Mouse (Mus musculus) hindbrain, embryonic 12.5 days (tissue): Measurements from ENCODE around the gene Krt76. TPM values are rescaled to one million over a fixed set of nuclear protein-coding genes. Genes with fewer than 3 reads are reported as not detected.

Experiments
- ATAC-seq: fragments of 200-750 bp; cut with Nextera tagmentation; 2 replicates; pipeline ENCODE4 v1.8.0; 2017; ENCODE audit warnings: moderate TSS enrichment; ENCODE audit not compliant: low FRiP score
- H3K27ac ChIP-seq: fragments of 300-500 bp; sonication (generic); 2 replicates; pipeline ENCODE4 v1.5.1; 2016; ENCODE audit warnings: mild to moderate bottlenecking
- H3K27me3 ChIP-seq: fragments of 300-500 bp; sonication (generic); 2 replicates; pipeline ENCODE4 v1.6.1; 2016; ENCODE audit warnings: mild to moderate bottlenecking
- H3K36me3 ChIP-seq: fragments of 300-500 bp; sonication (generic); 2 replicates; pipeline ENCODE4 v1.6.1; 2016; ENCODE audit warnings: mild to moderate bottlenecking
- H3K4me1 ChIP-seq: fragments of 300-500 bp; sonication (generic); 2 replicates; pipeline ENCODE4 v1.6.1; 2016
- H3K4me2 ChIP-seq: fragments of 300-500 bp; sonication (generic); replicated peaks from 2 replicates; pipeline ENCODE4 v1.6.1; 2016; ENCODE audit warnings: mild to moderate bottlenecking
- H3K4me3 ChIP-seq: fragments of 300-500 bp; sonication (generic); 2 replicates; pipeline ENCODE4 v1.5.1; 2016; ENCODE audit warnings: mild to moderate bottlenecking
- H3K9ac ChIP-seq: fragments of 300-500 bp; sonication (generic); 2 replicates; pipeline ENCODE4 v1.6.1; 2016; ENCODE audit warnings: mild to moderate bottlenecking, moderate library complexity
- H3K9me3 ChIP-seq: fragments of 300-500 bp; sonication (generic); replicated peaks from 2 replicates; pipeline ENCODE4 v1.6.1; 2016; ENCODE audit warnings: mild to moderate bottlenecking
- WGBS: fragments of 180-500 bp; shearing (Covaris S2); methylation state at CpG from one replicate; pipeline ENCODE4 v1.1.7; 2016; 5-methylcytosine and 5-hydroxymethylcytosine counted together
- polyA plus RNA-seq: library from polyadenylated mRNA; unstranded; fragments of >200 nt; fragmentation: Nextera tagmentation; extraction: Ambion mirVana; gene quantifications from 2 replicates; pipeline ENCODE4 v1.2.1, GENCODE M21; 2016

Gene Krt76
- not detected in 2 replicates for polyA plus RNA-seq

DNA sequence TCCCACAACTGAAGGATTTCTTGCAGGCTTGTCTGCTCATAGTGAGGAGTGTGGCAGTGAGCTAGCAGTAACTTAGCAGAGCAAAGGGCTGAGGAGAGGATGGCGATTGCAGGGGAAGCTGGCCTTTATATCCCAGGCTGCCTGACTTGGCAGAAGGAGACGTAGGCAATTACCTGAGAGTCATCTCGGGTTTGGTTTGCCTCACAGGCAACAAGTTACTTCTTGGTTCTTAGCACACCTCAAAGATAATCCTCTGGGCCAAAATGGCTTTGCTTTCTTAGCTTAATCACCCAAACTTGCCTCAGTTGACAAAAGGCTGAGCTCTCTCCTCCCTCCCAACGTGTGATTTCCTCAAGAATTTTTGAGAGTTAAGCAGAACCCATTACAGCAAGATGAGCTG is at the start of gene Krt76:
Gene Krt76, minus strand, starts transcription at position 101 of the 400 bp plus-strand sequence.
- ATAC-seq: no peak
- Histone ChIP-seq H3K4me2 (no peak within 1 kb of the TSS), H3K4me1 (no peaks in the 10 kb centered on the region), H3K9me3 (no peaks in the 10 kb centered on the region), H3K4me3 (no peak within 1 kb of the TSS), H3K27me3 (no peaks in the 10 kb centered on the region), H3K36me3 (no peaks in the 10 kb centered on the region), H3K9ac (no peak within 1 kb of the TSS), H3K27ac (no peak within 1 kb of the TSS)
- 69% methylated on average over 4 of the region's 4 CpGs for WGBS

DNA sequence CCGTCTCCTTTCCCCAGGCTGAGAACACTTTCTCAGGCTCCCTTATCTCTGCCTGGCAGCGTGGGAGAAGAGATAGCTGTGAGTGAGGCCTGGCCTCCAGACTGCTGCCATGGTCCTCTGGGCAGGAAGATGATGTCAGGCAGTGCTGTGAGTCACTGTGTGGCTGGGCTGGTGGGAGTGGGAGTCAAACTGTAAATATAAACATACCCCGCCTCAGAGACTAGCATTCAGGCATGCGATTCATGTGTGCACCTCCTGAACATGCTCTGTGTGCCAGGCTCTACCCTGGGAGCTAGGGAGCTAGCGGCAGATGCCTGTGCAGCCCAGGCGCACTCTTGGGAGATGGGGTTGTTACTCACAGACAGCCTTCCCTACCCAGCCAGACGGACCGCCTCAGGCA is 49.2 kb upstream of the Krt76 start:
- no peak overlapping the region for H3K4me2 ChIP-seq
- H3K9me3 ChIP-seq: no peaks in the 10 kb centered on the region
- no peak overlapping the region for H3K27ac ChIP-seq
- ATAC-seq: no peak
- H3K4me3 ChIP-seq: no peak overlapping the region
- H3K27me3 ChIP-seq: peaks cover 2% of the 10 kb centered on the region; the same call in 1 of the 2 replicates
- no peak overlapping the region for H3K9ac ChIP-seq
- H3K4me1 ChIP-seq: 0 out of 2 replicates have a peak, but pooled peaks cover 5% of the 10 kb centered on the region
- H3K36me3 ChIP-seq: no peaks in the 10 kb centered on the region
- 64% methylated on average over 8 of the region's 8 CpGs for WGBS

DNA sequence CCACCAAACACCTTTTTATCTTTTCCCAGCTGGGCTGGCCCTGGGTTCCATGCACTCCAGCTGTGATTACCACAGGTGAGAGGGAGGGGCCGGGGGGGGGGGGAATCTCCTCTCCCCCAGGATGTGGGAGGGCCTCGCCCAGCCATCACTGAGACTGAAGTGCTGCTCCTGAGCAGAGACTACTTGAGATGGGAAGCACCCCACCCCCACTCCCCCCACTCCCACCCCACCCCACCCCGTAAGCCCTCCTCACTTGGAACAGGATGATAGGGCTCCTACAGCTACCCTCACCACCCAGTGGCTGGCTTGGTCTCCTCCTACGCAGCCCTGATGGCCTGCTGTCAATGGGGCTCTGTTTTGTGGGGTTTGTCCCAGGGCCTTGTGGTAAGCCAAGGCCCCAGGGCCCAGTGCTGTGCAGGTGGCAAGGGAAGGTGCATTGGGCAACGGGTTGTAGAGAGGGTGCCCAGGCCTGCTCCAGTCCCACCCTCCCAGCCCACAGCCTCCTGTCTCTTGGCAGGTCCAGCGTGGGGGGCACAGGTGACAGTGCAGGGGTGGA is 47.6 kb upstream of the Krt76 start, which contains the start of gene Krt79:
Gene Krt79, minus strand, starts transcription at position 51 of the 556 bp plus-strand sequence.
- no peak within 1 kb of the TSS for H3K9ac ChIP-seq
- no peak within 1 kb of the TSS for H3K4me2 ChIP-seq
- H3K36me3 ChIP-seq: no peaks in the 10 kb centered on the region
- no peak within 1 kb of the TSS for H3K4me3 ChIP-seq
- H3K9me3 ChIP-seq: no peaks in the 10 kb centered on the region
- H3K27ac ChIP-seq: no peak within 1 kb of the TSS
- 71% methylated on average over 5 of the region's 6 CpGs for WGBS
- 0 out of 2 replicates have a peak, but pooled peaks cover 5% of the 10 kb centered on the region for H3K4me1 ChIP-seq
- no peak for ATAC-seq
- peaks cover 2% of the 10 kb centered on the region; the same call in 1 of the 2 replicates for H3K27me3 ChIP-seq

DNA sequence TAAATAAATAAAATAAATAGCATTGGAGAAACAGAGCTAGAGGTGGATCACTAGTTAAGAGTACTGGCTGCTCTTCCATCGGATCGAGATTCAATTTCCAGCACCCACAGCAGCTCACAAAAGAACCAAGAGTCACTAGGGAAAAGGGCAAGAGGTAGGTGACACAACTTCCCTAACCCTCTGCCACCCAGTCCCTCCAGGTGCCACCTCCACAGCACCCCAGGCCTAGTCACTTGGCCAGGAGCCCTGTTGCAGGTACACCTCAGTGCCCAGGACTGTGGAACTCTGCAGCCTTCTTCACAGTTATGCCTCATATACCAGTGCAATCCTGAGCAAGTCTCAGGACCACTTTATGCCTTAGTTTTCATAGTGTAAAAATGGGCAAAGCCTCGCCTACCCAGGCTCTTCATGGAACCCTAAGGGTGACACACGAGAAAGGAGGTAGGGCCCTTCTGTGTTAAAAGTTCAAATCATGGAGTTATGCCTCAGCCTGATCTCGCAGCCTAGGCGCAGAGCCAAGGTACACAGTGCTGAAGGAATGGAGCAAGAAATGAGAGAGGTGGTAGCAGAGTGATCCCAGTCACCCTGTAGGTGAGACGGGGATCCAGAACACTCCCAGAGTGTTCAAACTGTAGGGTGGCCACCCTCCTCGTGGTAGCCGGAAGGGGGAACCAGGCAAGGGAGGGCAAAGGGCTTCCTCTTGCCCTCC is 46.0 kb upstream of the Krt76 start:
- H3K27me3 ChIP-seq: peaks cover 5% of the 10 kb centered on the region; the same call in 1 of the 2 replicates
- H3K9ac ChIP-seq: no peak overlapping the region
- no peaks in the 10 kb centered on the region for H3K9me3 ChIP-seq
- 80% methylated on average over 9 of the region's 9 CpGs for WGBS
- no peak for ATAC-seq
- H3K4me1 ChIP-seq: 0 out of 2 replicates have a peak, but pooled peaks cover 5% of the 10 kb centered on the region
- no peaks in the 10 kb centered on the region for H3K36me3 ChIP-seq
- no peak overlapping the region for H3K4me3 ChIP-seq
- H3K4me2 ChIP-seq: no peak overlapping the region
- no peak overlapping the region for H3K27ac ChIP-seq

DNA sequence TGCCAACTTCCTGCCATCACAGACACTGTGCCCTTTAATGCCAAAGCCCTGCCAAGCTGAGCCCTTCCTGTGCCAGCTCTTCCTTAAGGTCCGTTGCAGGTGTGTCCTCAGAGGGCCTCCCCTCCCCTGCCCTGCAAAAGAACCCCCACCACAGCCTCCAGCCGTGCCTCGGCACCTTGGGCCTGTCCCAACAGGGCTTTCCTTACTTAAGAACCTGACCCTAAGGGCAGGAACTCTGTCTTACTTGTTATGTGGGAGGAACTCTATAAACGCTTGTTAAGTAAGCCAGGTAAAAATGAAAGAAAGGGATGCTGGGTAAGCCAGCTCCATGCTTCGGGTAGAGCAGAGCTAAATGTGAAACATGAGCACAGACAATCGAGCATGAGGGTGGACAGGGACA is 40.3 kb upstream of the Krt76 start:
- no peak overlapping the region for H3K9ac ChIP-seq
- no peak for ATAC-seq
- H3K27ac ChIP-seq: no peak overlapping the region
- peaks cover 14% of the 10 kb centered on the region for H3K27me3 ChIP-seq
- H3K4me1 ChIP-seq: peaks cover 15% of the 10 kb centered on the region
- WGBS: 75% methylated on average over 6 of the region's 6 CpGs
- no peak overlapping the region for H3K4me2 ChIP-seq
- no peaks in the 10 kb centered on the region for H3K9me3 ChIP-seq
- no peaks in the 10 kb centered on the region for H3K36me3 ChIP-seq
- no peak overlapping the region for H3K4me3 ChIP-seq

DNA sequence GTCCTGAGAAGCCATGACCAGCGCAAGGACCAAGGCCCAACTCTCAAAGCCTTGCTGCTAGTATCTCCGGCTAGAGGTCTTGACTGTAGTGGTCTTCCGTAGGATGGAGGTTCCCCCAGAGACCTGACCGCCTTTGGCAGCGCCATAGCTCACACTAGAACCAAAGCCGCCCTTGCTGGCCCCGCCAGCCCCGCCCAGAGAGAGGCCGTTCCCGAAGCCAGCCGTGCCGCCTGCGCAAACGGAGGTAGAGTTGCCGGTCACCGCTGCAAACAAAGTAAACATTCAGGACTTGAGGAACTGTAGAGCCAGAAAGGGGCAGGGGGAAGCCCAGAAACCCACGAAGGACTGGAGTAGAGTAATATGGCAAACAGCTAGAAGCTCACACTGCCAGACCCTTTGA is 36.9 kb upstream of the Krt76 start:
- 4% methylated on average over 17 of the region's 17 CpGs for WGBS
- 0 out of 2 replicates have a peak overlapping the region, but pooled peaks have one; percentile 12 for H3K4me3 ChIP-seq
- no peak overlapping the region; the same call in 1 of the 2 replicates for H3K9ac ChIP-seq
- peaks cover 13% of the 10 kb centered on the region for H3K27me3 ChIP-seq
- no peaks in the 10 kb centered on the region for H3K36me3 ChIP-seq
- H3K4me1 ChIP-seq: peaks cover 15% of the 10 kb centered on the region
- no peak overlapping the region for H3K27ac ChIP-seq
- peak overlapping the region; percentile 49 for H3K4me2 ChIP-seq
- no peak for ATAC-seq
- H3K9me3 ChIP-seq: no peaks in the 10 kb centered on the region

DNA sequence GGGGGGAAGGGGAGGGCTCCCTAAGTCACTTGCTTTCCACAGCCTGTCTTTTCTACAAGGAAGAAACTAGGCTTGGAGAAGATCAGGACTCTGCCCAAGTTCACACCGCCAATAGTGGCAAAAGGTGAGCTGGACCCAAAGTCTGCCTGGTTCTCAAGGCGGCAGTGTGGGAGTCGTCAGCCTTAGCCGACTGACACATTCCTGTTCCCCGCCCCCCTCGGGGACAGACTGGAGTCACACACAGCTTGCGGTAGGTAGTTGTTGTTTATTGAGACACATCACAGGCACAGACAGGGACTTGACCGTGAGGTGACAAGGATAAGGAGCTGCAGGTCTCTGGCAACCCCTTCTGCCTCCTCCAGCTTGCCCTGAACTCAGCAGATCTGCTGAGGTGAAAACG is 36.4 kb upstream of the Krt76 start:
- Histone ChIP-seq H3K27me3 (peaks cover 12% of the 10 kb centered on the region), H3K36me3 (no peaks in the 10 kb centered on the region), H3K4me2 (peak overlapping the region; percentile 49; the same call in 1 of the 2 replicates), H3K4me3 (no peak overlapping the region), H3K9me3 (no peaks in the 10 kb centered on the region), H3K9ac (no peak overlapping the region), H3K27ac (no peak overlapping the region), H3K4me1 (peaks cover 15% of the 10 kb centered on the region)
- WGBS: 17% methylated on average over 9 of the region's 9 CpGs
- ATAC-seq: no peak

DNA sequence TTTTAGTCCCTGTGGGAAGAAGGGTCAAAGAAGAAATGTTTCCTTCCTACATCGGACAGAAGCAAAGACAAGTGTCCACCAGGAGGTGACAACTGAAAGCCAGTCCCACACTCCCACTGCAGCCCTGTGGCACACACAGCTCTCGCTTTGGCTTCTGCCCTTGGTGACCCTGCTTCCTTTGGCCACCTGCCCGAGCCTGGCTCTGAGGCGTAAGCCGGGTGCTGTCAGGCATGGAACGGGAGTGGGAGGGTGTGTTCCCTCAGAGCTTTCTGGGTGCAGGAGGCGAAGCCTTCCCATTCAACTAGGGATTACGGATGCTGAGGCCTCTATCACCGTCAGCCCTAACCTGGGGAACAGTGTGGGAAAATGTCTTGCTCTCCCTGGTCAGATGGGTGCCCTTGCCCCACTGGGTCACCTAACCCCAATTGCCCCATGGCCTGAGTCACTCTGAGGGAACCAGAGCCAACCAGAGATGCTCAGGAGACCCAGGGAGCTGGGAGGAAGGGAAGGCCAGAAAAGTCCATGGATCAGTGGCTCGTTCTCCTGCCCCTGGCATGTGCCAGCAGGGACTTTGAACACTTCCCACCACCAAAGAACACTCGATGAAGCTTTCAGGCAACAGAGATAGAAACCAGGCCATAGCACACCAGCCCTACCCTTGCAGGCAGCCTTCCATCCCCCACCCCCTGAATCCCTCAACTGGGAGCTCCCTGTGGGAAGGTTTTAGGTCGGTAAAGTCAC is 34.8 kb upstream of the Krt76 start:
- Histone ChIP-seq H3K4me3 (no peak overlapping the region), H3K36me3 (no peaks in the 10 kb centered on the region), H3K9me3 (no peaks in the 10 kb centered on the region), H3K27ac (no peak overlapping the region), H3K4me2 (no peak overlapping the region), H3K4me1 (peaks cover 15% of the 10 kb centered on the region), H3K9ac (no peak overlapping the region), H3K27me3 (peaks cover 12% of the 10 kb centered on the region)
- 82% methylated on average over 12 of the region's 12 CpGs for WGBS
- no peak for ATAC-seq

DNA sequence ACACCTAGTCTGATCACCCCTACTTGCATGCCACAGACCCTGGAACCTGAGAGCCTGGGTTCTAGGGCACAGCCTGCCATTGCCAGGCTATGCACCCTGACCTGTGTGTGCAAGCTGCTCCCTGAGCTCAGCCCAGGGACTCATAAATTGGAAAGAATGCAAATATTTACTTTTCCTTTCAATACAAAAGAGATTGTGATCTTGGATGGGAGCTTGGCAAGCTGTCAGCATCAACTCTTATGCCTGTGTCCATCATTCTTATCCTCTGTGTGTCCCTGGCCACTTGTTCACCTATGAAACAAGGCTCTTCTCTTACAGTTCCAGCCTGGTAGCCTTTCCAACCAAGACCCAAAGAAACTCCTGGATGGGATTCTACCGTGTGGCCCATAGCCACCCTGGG is 32.3 kb upstream of the Krt76 start:
- Histone ChIP-seq H3K27ac (no peak overlapping the region), H3K4me3 (no peak overlapping the region), H3K9ac (no peak overlapping the region), H3K4me2 (no peak overlapping the region), H3K9me3 (no peaks in the 10 kb centered on the region), H3K27me3 (peaks cover 5% of the 10 kb centered on the region; the same call in 1 of the 2 replicates), H3K36me3 (no peaks in the 10 kb centered on the region), H3K4me1 (peaks cover 8% of the 10 kb centered on the region)
- ATAC-seq: no peak
- WGBS: 93% methylated on average over 1 of the region's 1 CpGs

DNA sequence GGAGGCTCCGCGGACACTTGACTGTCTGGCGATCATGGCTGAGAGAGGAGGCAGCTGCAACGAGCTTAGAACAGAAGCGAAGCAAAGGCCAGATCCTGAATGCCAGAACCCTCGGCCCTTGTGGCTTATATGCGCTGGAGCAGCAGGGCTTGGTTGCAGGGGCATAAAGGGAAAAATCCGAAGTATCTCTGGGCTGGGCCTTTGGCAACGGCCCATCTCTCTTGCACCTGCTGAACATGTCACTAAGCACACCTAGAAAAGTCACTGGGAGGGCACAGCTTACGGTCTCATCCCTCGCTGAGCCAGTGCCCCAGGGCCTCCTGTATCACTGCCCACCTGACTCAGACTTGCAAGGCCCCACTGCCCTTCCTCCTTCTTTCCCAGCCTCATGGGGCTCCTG is 31.9 kb upstream of the Krt76 start, which contains the start of gene Krt4:
Gene Krt4, minus strand, starts transcription at position 101 of the 400 bp plus-strand sequence.
- peaks cover under 1% of the 10 kb centered on the region; the same call in 1 of the 2 replicates for H3K27me3 ChIP-seq
- H3K4me1 ChIP-seq: peaks cover 4% of the 10 kb centered on the region
- no peak within 1 kb of the TSS for H3K27ac ChIP-seq
- H3K9me3 ChIP-seq: no peaks in the 10 kb centered on the region
- H3K4me3 ChIP-seq: no peak within 1 kb of the TSS
- H3K36me3 ChIP-seq: no peaks in the 10 kb centered on the region
- ATAC-seq: no peak
- H3K9ac ChIP-seq: no peak within 1 kb of the TSS
- H3K4me2 ChIP-seq: no peak within 1 kb of the TSS
- WGBS: 90% methylated on average over 11 of the region's 11 CpGs

DNA sequence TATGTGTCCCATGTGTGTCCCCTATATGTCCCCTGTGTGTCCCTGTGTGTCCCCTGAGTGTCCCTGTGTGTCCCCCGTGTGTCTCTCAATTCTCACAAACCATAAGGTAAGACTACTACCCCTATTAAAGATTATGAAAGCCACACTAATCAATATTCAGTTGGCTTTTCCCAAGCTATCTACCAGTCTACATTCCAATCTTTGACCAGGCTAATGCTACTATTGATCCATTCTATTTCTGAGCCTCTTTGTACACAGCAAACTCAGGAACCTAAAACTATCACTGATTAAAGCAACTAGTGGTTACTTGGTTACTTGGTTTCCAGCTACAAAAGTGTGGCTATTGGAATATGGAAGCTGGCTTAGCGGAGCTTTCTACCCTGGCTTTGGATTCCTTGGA is 29.6 kb upstream of the Krt76 start:
- H3K27ac ChIP-seq: no peak overlapping the region
- H3K9ac ChIP-seq: no peak overlapping the region
- no peak overlapping the region for H3K4me3 ChIP-seq
- no peaks in the 10 kb centered on the region for H3K4me1 ChIP-seq
- H3K36me3 ChIP-seq: no peaks in the 10 kb centered on the region
- no peak for ATAC-seq
- WGBS: 78% methylated on average over 2 of the region's 2 CpGs
- no peaks in the 10 kb centered on the region for H3K27me3 ChIP-seq
- no peaks in the 10 kb centered on the region for H3K9me3 ChIP-seq
- H3K4me2 ChIP-seq: no peak overlapping the region

DNA sequence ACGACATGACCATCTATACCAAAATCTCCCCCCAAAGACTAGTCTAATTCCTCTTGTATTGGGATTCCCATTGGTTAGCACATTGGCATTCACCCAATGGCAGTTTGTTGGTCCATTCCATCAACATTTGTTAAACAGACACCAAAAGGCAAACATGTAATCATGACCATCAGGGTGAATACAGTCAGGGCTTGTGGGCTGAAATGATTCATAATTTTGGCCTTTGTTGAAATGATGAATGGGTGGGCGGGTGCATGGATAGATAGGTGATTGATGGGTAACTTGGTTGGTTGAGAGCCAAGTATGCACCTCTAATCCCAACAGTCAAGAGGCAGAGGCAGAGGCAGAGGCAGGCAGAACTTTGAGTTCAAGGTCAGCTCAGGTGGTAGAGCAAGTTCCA is 23.4 kb upstream of the Krt76 start:
- no peaks in the 10 kb centered on the region for H3K27me3 ChIP-seq
- H3K4me3 ChIP-seq: no peak overlapping the region
- H3K4me2 ChIP-seq: no peak overlapping the region
- ATAC-seq: no peak
- no peak overlapping the region for H3K9ac ChIP-seq
- H3K36me3 ChIP-seq: no peaks in the 10 kb centered on the region
- H3K9me3 ChIP-seq: no peaks in the 10 kb centered on the region
- no peaks in the 10 kb centered on the region for H3K4me1 ChIP-seq
- 88% methylated on average over 2 of the region's 2 CpGs for WGBS
- no peak overlapping the region for H3K27ac ChIP-seq
